Mouse (Mus musculus): Measurements from ENCODE around the gene Noc3l. TPM values are rescaled to one million over a fixed set of nuclear protein-coding genes. Genes with fewer than 3 reads are reported as not detected.

The Noc3l gene
- polyA plus RNA-seq (2014; fragmentation: Nextera tagmentation; extraction: Ambion mirVana): 6.5 and 8.5 TPM in 2 replicates

DNA sequence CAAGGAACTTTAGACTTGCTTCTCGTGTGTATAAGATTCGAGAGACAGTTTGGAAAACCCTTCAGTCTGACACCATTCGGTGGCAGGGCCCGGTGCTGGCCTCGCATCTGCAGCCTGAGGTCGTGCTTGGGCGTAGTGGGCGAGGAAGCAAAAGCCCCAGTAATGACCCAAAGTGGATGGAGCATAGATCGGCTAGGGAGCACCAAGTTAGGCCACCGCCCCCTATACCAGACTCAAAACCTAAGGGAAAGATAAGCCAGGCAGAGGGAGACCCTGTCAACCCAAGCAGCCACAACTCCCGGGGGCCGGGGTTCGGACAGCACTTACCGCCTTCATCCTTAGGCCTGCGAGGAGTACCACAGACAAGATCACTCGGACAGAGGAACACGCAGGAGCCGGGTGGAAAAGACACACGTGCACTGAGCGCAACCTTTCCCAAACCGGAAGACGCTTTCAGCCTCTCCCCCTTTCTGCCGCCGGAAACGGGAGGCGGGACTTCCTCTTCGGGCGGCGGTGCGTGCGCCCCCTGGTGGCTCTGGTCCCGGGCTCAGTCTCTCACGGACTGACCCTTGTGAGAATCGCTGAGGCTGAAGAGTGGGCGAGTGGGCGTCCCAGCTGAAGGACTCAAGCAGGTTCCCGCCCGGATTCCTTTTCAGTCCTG, at the start of gene Noc3l:
Gene Noc3l, minus strand, starts transcription at position 472 of the 661 bp plus-strand sequence.
- Histone ChIP-seq H3K27me3 (replicated peaks; ENCODE audit: control insufficient read depth, insufficient read depth, low read length) (no peaks in the 10 kb centered on the region), H3K9me3 (ENCODE audit: control insufficient read depth, low read length) (no peaks in the 10 kb centered on the region), H3K4me1 (ENCODE audit: control insufficient read depth, insufficient read depth, low read length) (peaks cover 4% of the 10 kb centered on the region; the same call in 1 of the 2 replicates), H3K27ac (replicated peaks; ENCODE audit: low read depth, low read length) (peak within 1 kb of the TSS; percentile 53), H3K36me3 (ENCODE audit: control insufficient read depth, insufficient read depth, low read length) (peaks cover 20% of the 10 kb centered on the region), H3K9ac (ENCODE audit: low read depth, low read length) (peak within 1 kb of the TSS; percentile 87), H3K4me2 (ENCODE audit: low read depth, low read length) (peak within 1 kb of the TSS; percentile 80), H3K4me3 (ENCODE audit: low read depth, low read length) (peak within 1 kb of the TSS; percentile 75)
- DNase-seq (ENCODE audit: low spot score): peak; percentile 93
- 0% methylated on average over 30 of the region's 38 CpGs for WGBS
- ATAC-seq (ENCODE audit: low read depth): peak; percentile 96

DNA sequence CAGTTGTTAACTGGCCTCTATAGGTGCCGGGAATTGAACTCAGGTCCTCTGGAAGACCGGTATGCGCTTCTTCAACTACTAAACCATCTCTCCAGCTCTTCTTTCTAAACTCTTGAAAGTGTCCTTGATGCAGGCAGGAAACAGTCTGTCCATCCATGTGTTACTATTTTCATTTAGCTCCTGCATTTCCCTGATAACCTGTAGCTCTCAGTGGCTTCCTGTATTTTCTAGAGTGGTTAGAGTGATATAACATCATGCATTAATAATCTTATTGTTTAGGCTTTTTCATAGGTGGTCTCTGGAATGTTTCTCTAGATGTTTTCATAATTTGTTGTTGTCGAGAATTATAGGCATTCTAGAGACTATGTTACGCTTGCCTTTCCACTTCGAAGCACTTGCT, 43.5 kb upstream of the Noc3l start:
- 89% methylated on average over 6 of the region's 6 CpGs for WGBS
- no peak overlapping the region for H3K4me2 ChIP-seq (ENCODE audit: low read depth, low read length)
- no peaks in the 10 kb centered on the region for H3K27me3 ChIP-seq (replicated peaks; ENCODE audit: control insufficient read depth, insufficient read depth, low read length)
- H3K9ac ChIP-seq (ENCODE audit: low read depth, low read length): no peak overlapping the region
- no peaks in the 10 kb centered on the region for H3K9me3 ChIP-seq (ENCODE audit: control insufficient read depth, low read length)
- ATAC-seq (ENCODE audit: low read depth): no peak
- no peak for DNase-seq (ENCODE audit: low spot score)
- no peaks in the 10 kb centered on the region for H3K4me1 ChIP-seq (ENCODE audit: control insufficient read depth, insufficient read depth, low read length)
- H3K36me3 ChIP-seq (ENCODE audit: control insufficient read depth, insufficient read depth, low read length): 0 out of 2 replicates have a peak, but pooled peaks cover 8% of the 10 kb centered on the region
- H3K27ac ChIP-seq (replicated peaks; ENCODE audit: low read depth, low read length): no peak overlapping the region
- no peak overlapping the region for H3K4me3 ChIP-seq (ENCODE audit: low read depth, low read length)

DNA sequence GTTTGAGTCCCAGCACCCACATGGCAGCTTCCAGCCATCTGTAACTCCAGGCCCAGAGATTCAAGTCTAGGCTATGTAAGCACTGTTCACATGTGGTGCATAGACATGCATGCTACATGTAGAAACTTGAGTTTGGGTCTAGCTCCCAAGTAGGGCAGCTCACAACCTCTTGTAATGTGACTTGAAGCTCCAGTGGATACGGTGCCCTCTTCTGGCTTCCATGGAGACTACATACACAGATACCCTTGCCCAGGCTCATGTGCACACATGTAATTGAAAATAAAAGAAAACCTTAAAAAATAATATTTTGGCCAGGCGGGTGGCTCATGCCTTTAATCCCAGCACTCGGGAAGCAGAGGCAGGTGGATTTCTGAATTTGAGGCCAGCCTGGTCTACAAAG, 39.2 kb upstream of the Noc3l start:
- no peak overlapping the region for H3K9ac ChIP-seq (ENCODE audit: low read depth, low read length)
- no peak for DNase-seq (ENCODE audit: low spot score)
- no peaks in the 10 kb centered on the region for H3K9me3 ChIP-seq (ENCODE audit: control insufficient read depth, low read length)
- H3K27me3 ChIP-seq (replicated peaks; ENCODE audit: control insufficient read depth, insufficient read depth, low read length): no peaks in the 10 kb centered on the region
- whole genome bisulfite sequencing: 93% methylated on average over 3 of the region's 3 CpGs
- no peak overlapping the region for H3K4me2 ChIP-seq (ENCODE audit: low read depth, low read length)
- H3K4me1 ChIP-seq (ENCODE audit: control insufficient read depth, insufficient read depth, low read length): no peaks in the 10 kb centered on the region
- ATAC-seq (ENCODE audit: low read depth): no peak
- H3K27ac ChIP-seq (replicated peaks; ENCODE audit: low read depth, low read length): no peak overlapping the region
- H3K4me3 ChIP-seq (ENCODE audit: low read depth, low read length): no peak overlapping the region
- H3K36me3 ChIP-seq (ENCODE audit: control insufficient read depth, insufficient read depth, low read length): no peaks in the 10 kb centered on the region

DNA sequence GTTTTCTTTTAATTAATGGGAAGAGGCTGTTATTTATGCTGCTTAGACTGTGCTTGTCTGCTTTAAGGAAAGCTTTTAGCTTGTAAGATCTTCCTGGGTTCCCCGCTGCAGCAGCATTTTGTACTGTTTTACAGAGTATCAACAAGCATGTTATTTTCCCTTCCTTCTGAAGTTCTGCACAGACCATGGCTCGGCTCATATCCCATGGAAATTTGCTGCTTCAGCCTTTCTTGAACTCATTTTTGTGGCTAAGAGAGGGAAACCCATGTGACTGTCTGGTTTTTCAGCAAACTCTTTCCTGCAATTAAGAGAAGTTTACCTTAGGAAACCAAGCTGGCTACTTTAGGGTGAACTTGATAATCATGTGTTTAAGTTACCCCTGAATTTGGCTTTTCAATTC, 27.3 kb upstream of the Noc3l start:
- peak overlapping the region; percentile 4; the same call in 1 of the 2 replicates for H3K27ac ChIP-seq (replicated peaks; ENCODE audit: low read depth, low read length)
- no peak overlapping the region for H3K9ac ChIP-seq (ENCODE audit: low read depth, low read length)
- H3K4me2 ChIP-seq (ENCODE audit: low read depth, low read length): no peak overlapping the region
- H3K36me3 ChIP-seq (ENCODE audit: control insufficient read depth, insufficient read depth, low read length): no peaks in the 10 kb centered on the region
- 50% methylated on average over 2 of the region's 2 CpGs for WGBS
- H3K9me3 ChIP-seq (ENCODE audit: control insufficient read depth, low read length): no peaks in the 10 kb centered on the region
- ATAC-seq (ENCODE audit: low read depth): no peak
- no peak overlapping the region for H3K4me3 ChIP-seq (ENCODE audit: low read depth, low read length)
- no peaks in the 10 kb centered on the region for H3K4me1 ChIP-seq (ENCODE audit: control insufficient read depth, insufficient read depth, low read length)
- peak; percentile 63 for DNase-seq (ENCODE audit: low spot score)
- H3K27me3 ChIP-seq (replicated peaks; ENCODE audit: control insufficient read depth, insufficient read depth, low read length): no peaks in the 10 kb centered on the region

DNA sequence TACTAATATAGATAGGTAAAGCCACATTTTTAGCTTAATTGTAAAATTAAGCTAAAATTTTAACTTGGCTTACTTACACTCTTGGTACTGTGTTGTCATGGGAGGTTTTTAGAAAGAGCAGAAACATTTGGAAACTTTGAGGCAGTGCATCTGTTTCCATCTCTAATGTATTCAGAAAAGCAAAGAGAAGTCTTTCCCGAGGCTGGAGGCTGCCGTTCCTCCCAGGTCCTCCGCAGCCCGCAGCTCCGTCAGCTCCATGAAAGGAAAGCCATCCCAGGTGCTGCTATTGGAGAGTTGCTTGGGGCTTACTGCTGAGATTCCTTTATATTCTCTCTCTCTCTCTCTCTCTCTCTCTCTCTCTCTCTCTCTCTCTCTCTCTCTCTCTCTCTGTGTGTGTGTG, 25.8 kb upstream of the Noc3l start:
- H3K4me1 ChIP-seq (ENCODE audit: control insufficient read depth, insufficient read depth, low read length): no peaks in the 10 kb centered on the region
- H3K27me3 ChIP-seq (replicated peaks; ENCODE audit: control insufficient read depth, insufficient read depth, low read length): no peaks in the 10 kb centered on the region
- 59% methylated on average over 5 of the region's 5 CpGs for WGBS
- no peaks in the 10 kb centered on the region for H3K36me3 ChIP-seq (ENCODE audit: control insufficient read depth, insufficient read depth, low read length)
- no peak overlapping the region for H3K9ac ChIP-seq (ENCODE audit: low read depth, low read length)
- no peak for ATAC-seq (ENCODE audit: low read depth)
- DNase-seq (ENCODE audit: low spot score): no peak
- H3K27ac ChIP-seq (replicated peaks; ENCODE audit: low read depth, low read length): no peak overlapping the region
- no peak overlapping the region for H3K4me2 ChIP-seq (ENCODE audit: low read depth, low read length)
- H3K4me3 ChIP-seq (ENCODE audit: low read depth, low read length): no peak overlapping the region
- no peaks in the 10 kb centered on the region for H3K9me3 ChIP-seq (ENCODE audit: control insufficient read depth, low read length)

DNA sequence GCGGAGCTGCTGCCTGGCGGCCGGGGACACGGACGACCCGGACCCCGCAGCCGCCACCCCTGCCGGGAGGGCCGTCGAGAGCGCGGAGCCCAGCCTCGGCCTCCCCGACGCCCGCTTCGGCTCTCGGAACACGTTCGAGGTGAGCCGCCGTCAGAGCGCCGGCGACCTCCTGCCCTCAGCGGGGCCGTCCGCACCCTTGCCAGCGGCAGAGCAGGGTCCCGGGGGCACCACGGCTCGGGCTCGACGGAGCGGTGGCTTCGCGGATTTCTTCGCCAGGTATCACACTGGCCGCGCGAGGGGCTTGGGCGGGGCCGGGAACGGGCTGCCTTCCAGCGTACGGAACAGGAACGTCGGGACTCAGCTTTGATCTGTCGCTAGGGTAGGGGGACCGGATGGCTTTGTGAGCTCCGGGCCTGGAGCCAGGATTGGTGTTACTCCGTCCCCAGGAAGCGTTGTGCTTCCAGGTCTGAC, 18.2 kb upstream of the Noc3l start:
- no peaks in the 10 kb centered on the region for H3K9me3 ChIP-seq (ENCODE audit: control insufficient read depth, low read length)
- ATAC-seq (ENCODE audit: low read depth): peak; percentile 27
- WGBS: 2% methylated on average over 13 of the region's 54 CpGs

DNA sequence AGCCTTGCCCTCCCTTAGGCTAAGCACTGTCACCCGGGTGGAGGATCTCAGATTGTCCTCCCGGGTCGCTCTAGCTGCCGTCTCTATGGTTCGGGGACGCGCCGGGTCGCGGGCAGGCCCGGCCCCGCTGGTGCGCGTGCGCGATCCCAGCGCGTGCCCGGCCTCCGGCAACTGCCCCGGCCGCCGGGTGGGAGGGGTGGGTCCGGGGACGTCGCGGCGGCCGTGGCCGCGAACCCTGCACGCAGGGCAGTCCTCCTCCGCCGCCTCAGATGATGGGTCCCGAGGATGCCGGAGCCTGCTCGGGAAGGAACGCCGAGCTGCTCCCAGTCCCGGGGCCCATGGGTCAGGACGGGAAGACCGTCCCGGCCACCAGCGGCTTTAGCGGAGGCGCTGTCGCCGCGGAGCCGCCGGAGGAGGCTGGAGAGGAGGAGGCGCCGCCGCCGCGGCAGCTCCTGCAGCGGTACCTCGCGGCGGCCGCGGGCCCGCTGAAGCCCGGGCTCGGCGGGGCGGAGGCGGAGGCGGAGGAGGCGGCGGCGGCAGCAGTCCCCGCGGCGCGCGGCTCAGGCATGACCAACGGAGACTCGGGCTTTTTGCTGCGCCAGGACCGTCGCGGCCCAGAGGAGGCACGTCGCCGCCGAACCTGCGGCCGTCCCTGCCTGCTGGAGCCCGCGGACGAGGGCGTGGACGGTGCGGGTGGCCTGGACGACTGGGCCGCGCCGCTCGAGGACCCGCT, 17.6 kb upstream of the Noc3l start, which contains the start of gene Tbc1d12:
Gene Tbc1d12, plus strand, starts transcription at position 142 of the 733 bp plus-strand sequence.
- Histone ChIP-seq H3K9me3 (ENCODE audit: control insufficient read depth, low read length) (no peaks in the 10 kb centered on the region), H3K9ac (ENCODE audit: low read depth, low read length) (peak within 1 kb of the TSS; percentile 86), H3K27ac (replicated peaks; ENCODE audit: low read depth, low read length) (peak within 1 kb of the TSS; percentile 87), H3K27me3 (replicated peaks; ENCODE audit: control insufficient read depth, insufficient read depth, low read length) (no peaks in the 10 kb centered on the region), H3K4me1 (ENCODE audit: control insufficient read depth, insufficient read depth, low read length) (no peaks in the 10 kb centered on the region), H3K4me3 (ENCODE audit: low read depth, low read length) (peak within 1 kb of the TSS; percentile 88), H3K36me3 (ENCODE audit: control insufficient read depth, insufficient read depth, low read length) (no peaks in the 10 kb centered on the region), H3K4me2 (ENCODE audit: low read depth, low read length) (peak within 1 kb of the TSS; percentile 65)
- peak; percentile 95 for ATAC-seq (ENCODE audit: low read depth)
- DNase-seq (ENCODE audit: low spot score): peak; percentile 92
- WGBS: 0% methylated on average over 11 of the region's 101 CpGs

More for the DNA sequence above, 18.2 kb upstream of the Noc3l start:
- Histone ChIP-seq H3K27ac (replicated peaks; ENCODE audit: low read depth, low read length) (peak overlapping the region; percentile 87), H3K9ac (ENCODE audit: low read depth, low read length) (peak overlapping the region; percentile 86), H3K4me1 (ENCODE audit: control insufficient read depth, insufficient read depth, low read length) (no peaks in the 10 kb centered on the region), H3K36me3 (ENCODE audit: control insufficient read depth, insufficient read depth, low read length) (no peaks in the 10 kb centered on the region), H3K4me3 (ENCODE audit: low read depth, low read length) (peak overlapping the region; percentile 88), H3K27me3 (replicated peaks; ENCODE audit: control insufficient read depth, insufficient read depth, low read length) (no peaks in the 10 kb centered on the region), H3K4me2 (ENCODE audit: low read depth, low read length) (peak overlapping the region; percentile 65)
- peak; percentile 73 for DNase-seq (ENCODE audit: low spot score)

DNA sequence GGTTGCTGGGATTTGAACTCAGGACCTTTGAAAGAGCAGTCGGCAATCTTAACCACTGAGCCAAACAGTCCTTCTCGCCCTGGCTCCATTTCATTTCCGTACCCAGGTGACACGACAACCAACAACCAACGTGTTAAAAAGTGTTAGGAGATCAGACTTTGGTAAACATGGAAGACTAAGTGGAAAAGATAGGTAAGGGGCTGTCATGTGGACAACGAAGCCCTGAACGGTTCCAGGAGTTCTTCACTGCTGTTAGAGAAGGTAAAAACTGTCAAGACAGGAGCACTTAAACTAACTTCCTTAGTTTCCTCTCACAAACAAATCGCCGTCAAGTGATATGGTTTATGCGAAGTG, 17.0 kb upstream of the Noc3l start:
- H3K27ac ChIP-seq (replicated peaks; ENCODE audit: low read depth, low read length): peak overlapping the region; percentile 87; the same call in 1 of the 2 replicates
- no peaks in the 10 kb centered on the region for H3K9me3 ChIP-seq (ENCODE audit: control insufficient read depth, low read length)
- DNase-seq (ENCODE audit: low spot score): no peak
- H3K27me3 ChIP-seq (replicated peaks; ENCODE audit: control insufficient read depth, insufficient read depth, low read length): no peaks in the 10 kb centered on the region
- peak overlapping the region; percentile 65 for H3K4me2 ChIP-seq (ENCODE audit: low read depth, low read length)
- 24% methylated on average over 10 of the region's 10 CpGs for WGBS
- peak overlapping the region; percentile 86 for H3K9ac ChIP-seq (ENCODE audit: low read depth, low read length)
- no peaks in the 10 kb centered on the region for H3K4me1 ChIP-seq (ENCODE audit: control insufficient read depth, insufficient read depth, low read length)
- no peaks in the 10 kb centered on the region for H3K36me3 ChIP-seq (ENCODE audit: control insufficient read depth, insufficient read depth, low read length)
- no peak for ATAC-seq (ENCODE audit: low read depth)
- H3K4me3 ChIP-seq (ENCODE audit: low read depth, low read length): peak overlapping the region; percentile 88

Measured in embryonic facial prominence, embryonic 14.5 days (tissue).